Mouse (Mus musculus): ENCODE measurements around the gene Elof1. TPM values are rescaled to one million over a fixed set of nuclear protein-coding genes. Genes with fewer than 3 reads are reported as not detected.

Gene Elof1
- polyA plus RNA-seq, 1 experiment = 120 TPM

DNA sequence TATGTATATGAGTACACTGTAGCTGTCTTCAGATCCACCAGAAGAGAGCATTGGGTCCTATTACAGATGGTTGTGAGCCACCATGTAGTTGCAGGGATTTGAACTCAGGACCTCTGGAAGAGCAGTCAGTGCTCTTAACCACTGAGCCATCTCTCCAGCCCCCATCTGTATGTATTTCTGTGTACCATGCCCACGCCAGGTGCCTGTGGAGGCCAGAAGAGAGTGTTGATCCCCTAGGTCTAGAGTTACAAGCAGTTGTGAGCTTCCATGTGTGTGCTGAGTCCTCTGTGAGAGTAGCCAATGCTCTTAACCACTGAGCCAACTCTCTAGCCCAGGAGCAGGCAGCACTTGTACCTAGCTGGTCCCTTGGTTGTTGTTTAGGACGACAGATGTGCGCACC is 7.2 kb upstream of the Elof1 start:
- H3K4me1 ChIP-seq (ENCODE audit: control insufficient read depth, insufficient read depth, insufficient read length, low read length) = no peaks in the 10 kb centered on the region
- H3K27me3 ChIP-seq (ENCODE audit: control insufficient read depth, insufficient read depth, low read length) = no peaks in the 10 kb centered on the region
- no peak for TF ChIP-seq POLR2A (IDR thresholded peaks at IDR 0.05; ENCODE audit: low read depth, low read length)
- peak overlapping the region; percentile 8; the same call in 1 of the 2 replicates for H3K27ac ChIP-seq (ENCODE audit: insufficient read depth, low read depth, low read length)
- H3K36me3 ChIP-seq (ENCODE audit: control insufficient read depth, insufficient read depth, low read length) = peaks cover 13% of the 10 kb centered on the region
- H3K4me3 ChIP-seq (ENCODE audit: low read depth, low read length) = no peak overlapping the region
- WGBS = 92% methylated on average over 3 of the region's 3 CpGs

DNA sequence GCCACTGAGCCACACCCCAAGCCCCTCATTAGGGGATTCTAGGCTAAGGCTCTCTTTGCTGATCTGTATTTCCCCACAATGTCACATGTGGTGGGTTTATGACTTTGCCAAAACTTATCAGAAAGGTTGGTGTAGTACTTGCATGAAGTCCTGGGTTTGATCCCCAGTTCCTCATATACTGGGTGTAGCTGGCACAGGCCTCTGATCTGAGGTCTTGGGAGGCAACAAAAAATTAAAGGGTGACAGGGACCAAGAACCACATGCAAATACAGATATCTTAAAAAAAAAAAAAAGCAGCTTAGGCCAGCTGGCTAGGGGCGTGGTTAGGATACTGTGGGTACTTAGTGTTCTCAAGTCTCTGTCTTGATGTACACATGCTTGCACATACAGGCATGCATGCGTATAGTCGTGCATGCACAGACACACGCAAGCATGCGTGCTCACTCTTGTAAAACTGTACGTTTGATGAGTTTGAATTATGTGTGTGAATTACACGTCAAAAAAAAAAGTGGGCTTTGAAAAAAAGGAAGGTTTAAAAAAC is 6.2 kb upstream of the Elof1 start:
- Histone ChIP-seq H3K36me3 (ENCODE audit: control insufficient read depth, insufficient read depth, low read length) (peaks cover 10% of the 10 kb centered on the region), H3K27me3 (ENCODE audit: control insufficient read depth, insufficient read depth, low read length) (no peaks in the 10 kb centered on the region), H3K4me1 (ENCODE audit: control insufficient read depth, insufficient read depth, insufficient read length, low read length) (no peaks in the 10 kb centered on the region), H3K4me3 (ENCODE audit: low read depth, low read length) (no peak overlapping the region), H3K27ac (ENCODE audit: insufficient read depth, low read depth, low read length) (peak overlapping the region; percentile 51)
- 79% methylated on average over 7 of the region's 7 CpGs for WGBS
- TF ChIP-seq POLR2A (IDR thresholded peaks at IDR 0.05; ENCODE audit: low read depth, low read length) (no peak), CTCF (IDR thresholded peaks at IDR 0.05; ENCODE audit: extremely low read depth, insufficient read length, insufficient replicate concordance, low read depth, low read length) (no peak)

DNA sequence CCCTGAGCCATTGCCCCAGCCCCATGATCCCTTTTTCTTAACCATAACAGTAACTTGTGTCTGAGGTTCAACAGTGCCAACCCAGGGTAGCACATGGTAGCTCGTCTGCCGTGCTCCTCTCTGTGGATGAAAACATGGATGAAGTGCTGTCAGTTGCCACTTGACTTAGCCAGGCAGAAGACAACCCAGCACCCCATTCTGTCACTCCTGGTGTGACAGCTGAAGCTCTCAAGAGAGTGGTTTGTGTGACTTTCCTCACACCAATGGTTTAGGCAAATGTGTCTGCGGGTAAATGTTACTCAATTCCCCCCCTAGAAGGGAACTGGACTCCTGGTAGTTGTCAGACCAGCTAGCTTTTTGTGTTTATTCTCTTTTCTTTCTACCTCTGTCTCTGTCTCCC is 5.0 kb upstream of the Elof1 start:
- TF ChIP-seq CTCF (IDR thresholded peaks at IDR 0.05; ENCODE audit: extremely low read depth, insufficient read length, insufficient replicate concordance, low read depth, low read length) (no peak), POLR2A (IDR thresholded peaks at IDR 0.05; ENCODE audit: low read depth, low read length) (no peak)
- H3K4me3 ChIP-seq (ENCODE audit: low read depth, low read length) = no peak overlapping the region
- peaks cover 4% of the 10 kb centered on the region for H3K36me3 ChIP-seq (ENCODE audit: control insufficient read depth, insufficient read depth, low read length)
- no peaks in the 10 kb centered on the region for H3K27me3 ChIP-seq (ENCODE audit: control insufficient read depth, insufficient read depth, low read length)
- whole genome bisulfite sequencing = 81% methylated on average over 3 of the region's 3 CpGs
- peaks cover 3% of the 10 kb centered on the region for H3K4me1 ChIP-seq (ENCODE audit: control insufficient read depth, insufficient read depth, insufficient read length, low read length)
- H3K27ac ChIP-seq (ENCODE audit: insufficient read depth, low read depth, low read length) = peak overlapping the region; percentile 53; the same call in 1 of the 2 replicates

DNA sequence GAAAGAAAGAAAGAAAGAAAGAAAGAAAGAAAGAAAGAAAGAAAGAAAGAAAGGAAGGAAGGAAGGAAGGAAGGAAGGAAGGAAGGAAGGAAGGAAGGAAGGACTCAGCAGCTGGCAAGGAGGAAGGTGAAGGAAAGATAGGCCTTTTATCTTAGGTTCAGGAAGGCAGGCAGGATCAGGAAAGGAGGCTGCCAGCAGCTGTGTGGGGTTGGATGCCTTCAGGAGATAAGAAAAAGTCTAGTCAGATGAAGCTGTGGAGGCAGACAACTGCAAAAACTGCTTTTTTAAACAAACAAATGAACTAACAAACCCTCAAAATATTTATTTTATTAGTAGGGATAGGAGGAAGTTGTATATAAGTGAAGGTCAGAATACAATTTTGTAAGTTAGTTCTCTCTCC is 4.6 kb upstream of the Elof1 start:
- Histone ChIP-seq H3K27me3 (ENCODE audit: control insufficient read depth, insufficient read depth, low read length) (no peaks in the 10 kb centered on the region), H3K4me3 (ENCODE audit: low read depth, low read length) (no peak overlapping the region), H3K4me1 (ENCODE audit: control insufficient read depth, insufficient read depth, insufficient read length, low read length) (peaks cover 3% of the 10 kb centered on the region), H3K27ac (ENCODE audit: insufficient read depth, low read depth, low read length) (0 out of 2 replicates have a peak overlapping the region, but pooled peaks have one; percentile 53), H3K36me3 (ENCODE audit: control insufficient read depth, insufficient read depth, low read length) (no peaks in the 10 kb centered on the region; the same call in 1 of the 2 replicates)
- no peak for TF ChIP-seq CTCF (IDR thresholded peaks at IDR 0.05; ENCODE audit: extremely low read depth, insufficient read length, insufficient replicate concordance, low read depth, low read length)
- TF ChIP-seq POLR2A (IDR thresholded peaks at IDR 0.05; ENCODE audit: low read depth, low read length) = no peak

DNA sequence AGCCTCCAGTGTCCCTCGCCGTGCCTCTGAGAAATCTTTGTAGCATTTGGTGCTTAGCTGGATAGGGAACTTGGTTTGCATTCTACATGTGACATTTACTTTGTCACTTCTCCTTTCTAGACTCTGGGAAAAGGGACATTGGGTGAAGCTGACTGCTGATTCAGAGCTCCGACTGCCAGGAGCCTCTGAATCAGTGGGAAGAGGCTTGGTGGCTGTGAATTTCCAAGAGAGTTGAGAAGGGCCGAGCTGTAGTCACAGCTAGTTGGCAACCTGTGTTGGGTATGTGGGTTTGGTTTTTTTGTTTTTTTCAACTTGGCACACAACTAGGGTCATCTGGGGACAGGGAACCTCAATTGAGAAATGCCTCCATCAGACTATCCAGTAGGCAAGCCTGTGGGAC is 2.6 kb upstream of the Elof1 start:
- Histone ChIP-seq H3K27ac (ENCODE audit: insufficient read depth, low read depth, low read length) (peak overlapping the region; percentile 9; the same call in 1 of the 2 replicates), H3K27me3 (ENCODE audit: control insufficient read depth, insufficient read depth, low read length) (no peaks in the 10 kb centered on the region), H3K4me1 (ENCODE audit: control insufficient read depth, insufficient read depth, insufficient read length, low read length) (peaks cover 5% of the 10 kb centered on the region), H3K4me3 (ENCODE audit: low read depth, low read length) (no peak overlapping the region), H3K36me3 (ENCODE audit: control insufficient read depth, insufficient read depth, low read length) (no peaks in the 10 kb centered on the region)
- TF ChIP-seq CTCF (IDR thresholded peaks at IDR 0.05; ENCODE audit: extremely low read depth, insufficient read length, insufficient replicate concordance, low read depth, low read length) = no peak
- no peak for TF ChIP-seq POLR2A (IDR thresholded peaks at IDR 0.05; ENCODE audit: low read depth, low read length)
- WGBS = 85% methylated on average over 4 of the region's 4 CpGs

DNA sequence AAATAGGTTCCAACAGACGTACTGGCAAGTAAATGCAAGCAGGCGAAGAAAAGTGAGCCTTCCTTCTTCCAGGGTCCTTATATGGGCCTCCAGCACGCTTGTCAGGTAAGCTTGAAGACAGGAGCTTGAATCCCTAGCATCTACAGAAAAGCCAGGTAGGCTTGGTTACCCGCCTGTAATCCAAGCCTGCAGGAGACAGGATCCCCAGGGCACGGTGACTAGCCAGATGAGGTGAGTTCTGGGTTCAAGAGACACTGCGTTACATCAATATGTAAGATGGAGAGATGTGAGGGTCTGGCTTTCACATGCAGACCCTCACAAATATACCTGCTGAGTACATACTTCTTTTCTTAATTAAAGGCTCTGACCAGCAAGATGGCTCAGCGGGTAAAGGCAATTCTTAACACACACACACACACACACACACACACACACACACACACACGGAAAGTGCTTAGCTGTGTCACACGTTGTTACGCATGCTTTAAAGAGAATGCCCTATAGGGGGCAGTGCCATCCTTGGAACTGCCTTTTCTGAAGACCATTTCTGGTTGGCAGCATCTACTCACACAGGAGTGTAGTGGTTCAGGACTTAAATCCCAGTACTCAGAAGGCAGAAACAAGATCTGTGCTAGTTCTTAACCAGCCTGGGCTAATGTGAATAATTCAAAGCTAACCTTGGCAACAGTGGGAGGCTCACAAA is 933 bp upstream of the Elof1 start:
- WGBS = 29% methylated on average over 10 of the region's 10 CpGs
- peaks cover 5% of the 10 kb centered on the region for H3K4me1 ChIP-seq (ENCODE audit: control insufficient read depth, insufficient read depth, insufficient read length, low read length)
- no peak overlapping the region for H3K27ac ChIP-seq (ENCODE audit: insufficient read depth, low read depth, low read length)
- TF ChIP-seq POLR2A (IDR thresholded peaks at IDR 0.05; ENCODE audit: low read depth, low read length) (no peak), CTCF (IDR thresholded peaks at IDR 0.05; ENCODE audit: extremely low read depth, insufficient read length, insufficient replicate concordance, low read depth, low read length) (0 out of 2 replicates have a peak, but pooled peaks have one; percentile 7)
- peaks cover 9% of the 10 kb centered on the region; the same call in 1 of the 2 replicates for H3K36me3 ChIP-seq (ENCODE audit: control insufficient read depth, insufficient read depth, low read length)
- H3K27me3 ChIP-seq (ENCODE audit: control insufficient read depth, insufficient read depth, low read length) = no peaks in the 10 kb centered on the region
- no peak overlapping the region for H3K4me3 ChIP-seq (ENCODE audit: low read depth, low read length)

DNA sequence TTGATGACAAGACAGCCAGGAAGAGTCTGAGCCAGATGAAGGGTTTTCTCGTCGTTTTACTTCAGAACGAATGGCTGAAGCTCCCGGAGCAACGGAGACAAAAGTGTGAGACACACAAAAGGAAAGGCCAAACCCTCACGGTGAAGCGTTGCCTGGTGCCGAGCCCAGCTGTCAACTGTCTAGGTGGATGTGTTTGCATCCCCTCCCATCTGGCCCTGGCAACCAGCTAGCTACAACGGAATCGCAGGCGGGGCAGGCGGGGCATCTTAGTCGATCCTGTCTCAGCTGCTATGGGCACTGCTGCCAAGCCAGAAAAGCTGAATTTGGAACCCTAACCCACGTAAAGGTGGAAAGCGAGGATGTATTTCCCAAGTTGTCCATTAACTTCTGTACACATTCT is 886 bp downstream of the Elof1 start:
- H3K27me3 ChIP-seq (ENCODE audit: control insufficient read depth, insufficient read depth, low read length) = no peaks in the 10 kb centered on the region
- WGBS = 9% methylated on average over 15 of the region's 15 CpGs
- H3K4me1 ChIP-seq (ENCODE audit: control insufficient read depth, insufficient read depth, insufficient read length, low read length) = peaks cover 5% of the 10 kb centered on the region
- H3K36me3 ChIP-seq (ENCODE audit: control insufficient read depth, insufficient read depth, low read length) = peaks cover 23% of the 10 kb centered on the region
- peak overlapping the region; percentile 91 for H3K4me3 ChIP-seq (ENCODE audit: low read depth, low read length)
- TF ChIP-seq CTCF (IDR thresholded peaks at IDR 0.05; ENCODE audit: extremely low read depth, insufficient read length, insufficient replicate concordance, low read depth, low read length) (no peak), POLR2A (IDR thresholded peaks at IDR 0.05; ENCODE audit: low read depth, low read length) (no peak)
- no peak overlapping the region for H3K27ac ChIP-seq (ENCODE audit: insufficient read depth, low read depth, low read length)
